Mouse (Mus musculus): Measurements from ENCODE around the gene Cdcp2. TPM values are rescaled to one million over a fixed set of nuclear protein-coding genes. Genes with fewer than 3 reads are reported as not detected.

Cdcp2 gene
- polyA plus RNA-seq, 1 experiment from 2014 or later, result not detected

Other genes starting within 250 kb of the Cdcp2 start
- gene Ssbp3, start 186.2 kb upstream of the Cdcp2 start, polyA plus RNA-seq (2015; fragmentation: Nextera tagmentation; extraction: Ambion mirVana), result 45.7 and 50.5 TPM in 2 replicates
- 48.8 and 50.1 TPM in 2 replicates for gene Mrpl37, start 30.0 kb upstream of the Cdcp2 start, polyA plus RNA-seq (2015; fragmentation: Nextera tagmentation; extraction: Ambion mirVana)
- 1.4 and 2.0 TPM in 2 replicates for gene Cyb5rl, start 29.9 kb upstream of the Cdcp2 start, polyA plus RNA-seq (2015; fragmentation: Nextera tagmentation; extraction: Ambion mirVana)
- gene Tmem59, start 81.5 kb downstream of the Cdcp2 start, polyA plus RNA-seq (2015; fragmentation: Nextera tagmentation; extraction: Ambion mirVana), result 178 and 182 TPM in 2 replicates
- 11.9 and 14.4 TPM in 2 replicates for gene Tceanc2, start 82.2 kb downstream of the Cdcp2 start, polyA plus RNA-seq (2015; fragmentation: Nextera tagmentation; extraction: Ambion mirVana)
- not detected in 2 replicates for gene Ldlrad1, start 112.3 kb downstream of the Cdcp2 start, polyA plus RNA-seq (2015; fragmentation: Nextera tagmentation; extraction: Ambion mirVana)
- gene Lrrc42, start 156.6 kb downstream of the Cdcp2 start, polyA plus RNA-seq (2015; fragmentation: Nextera tagmentation; extraction: Ambion mirVana), result 13.7 and 14.3 TPM in 2 replicates
- 5.8 and 6.9 TPM in 2 replicates for gene Hspb11, start 156.7 kb downstream of the Cdcp2 start, polyA plus RNA-seq (2015; fragmentation: Nextera tagmentation; extraction: Ambion mirVana)
- 0.07 TPM in 1 of 2 replicates, not detected in the other for gene Dio1, start 210.3 kb downstream of the Cdcp2 start, polyA plus RNA-seq (2015; fragmentation: Nextera tagmentation; extraction: Ambion mirVana)
- gene Yipf1, start 217.5 kb downstream of the Cdcp2 start, polyA plus RNA-seq (2015; fragmentation: Nextera tagmentation; extraction: Ambion mirVana), result 23.8 and 24.8 TPM in 2 replicates